Mouse (Mus musculus) stomach, embryonic 15.5 days (tissue): Measurements from ENCODE around the gene Dolpp1. TPM values are rescaled to one million over a fixed set of nuclear protein-coding genes. Genes with fewer than 3 reads are reported as not detected.

ENCODE experiments used
- ATAC-seq: fragments of 200-750 bp; cut with Nextera tagmentation; 2 replicates; pipeline ENCODE4 v1.8.0; 2017; ENCODE audit warnings: low read depth, moderate number of reproducible peaks, moderate TSS enrichment; ENCODE audit not compliant: insufficient read depth, low FRiP score
- H3K27ac ChIP-seq: fragments of 300-500 bp; sonication (generic); 2 replicates; pipeline ENCODE4 v1.5.1; 2015; ENCODE audit warnings: mild to moderate bottlenecking, inconsistent platforms
- H3K27me3 ChIP-seq: fragments of 300-500 bp; sonication (generic); replicated peaks from 2 replicates; pipeline ENCODE4 v1.6.1; 2015; ENCODE audit warnings: inconsistent platforms
- H3K36me3 ChIP-seq: fragments of 300-500 bp; sonication (generic); 2 replicates; pipeline ENCODE4 v1.6.1; 2015; ENCODE audit warnings: inconsistent platforms
- H3K4me1 ChIP-seq: fragments of 300-500 bp; sonication (generic); 2 replicates; pipeline ENCODE4 v1.6.1; 2015; ENCODE audit warnings: inconsistent platforms
- H3K4me2 ChIP-seq: fragments of 300-500 bp; sonication (generic); 2 replicates; pipeline ENCODE4 v1.6.1; 2015; ENCODE audit warnings: mild to moderate bottlenecking, inconsistent platforms
- H3K4me3 ChIP-seq: fragments of 300-500 bp; sonication (generic); replicated peaks from 2 replicates; pipeline ENCODE4 v1.5.1; 2015; ENCODE audit warnings: inconsistent platforms
- H3K9ac ChIP-seq: fragments of 300-500 bp; sonication (generic); 2 replicates; pipeline ENCODE4 v1.6.1; 2015; ENCODE audit warnings: inconsistent platforms
- H3K9me3 ChIP-seq: fragments of 300-500 bp; sonication (generic); 2 replicates; pipeline ENCODE4 v1.6.1; 2016; ENCODE audit warnings: inconsistent platforms
- WGBS: fragments of 180-500 bp; shearing (Covaris S2); methylation state at CpG from one replicate; pipeline ENCODE4 v1.1.7; 2015; 5-methylcytosine and 5-hydroxymethylcytosine counted together
- polyA plus RNA-seq: library from polyadenylated mRNA; unstranded; fragments of >200 nt; fragmentation: Nextera tagmentation; extraction: Ambion mirVana; gene quantifications from 2 replicates; pipeline ENCODE4 v1.2.1, GENCODE M21; 2015

Dolpp1 gene
- polyA plus RNA-seq, 1 experiment from 2014 or later, result 45.5 TPM

DNA sequence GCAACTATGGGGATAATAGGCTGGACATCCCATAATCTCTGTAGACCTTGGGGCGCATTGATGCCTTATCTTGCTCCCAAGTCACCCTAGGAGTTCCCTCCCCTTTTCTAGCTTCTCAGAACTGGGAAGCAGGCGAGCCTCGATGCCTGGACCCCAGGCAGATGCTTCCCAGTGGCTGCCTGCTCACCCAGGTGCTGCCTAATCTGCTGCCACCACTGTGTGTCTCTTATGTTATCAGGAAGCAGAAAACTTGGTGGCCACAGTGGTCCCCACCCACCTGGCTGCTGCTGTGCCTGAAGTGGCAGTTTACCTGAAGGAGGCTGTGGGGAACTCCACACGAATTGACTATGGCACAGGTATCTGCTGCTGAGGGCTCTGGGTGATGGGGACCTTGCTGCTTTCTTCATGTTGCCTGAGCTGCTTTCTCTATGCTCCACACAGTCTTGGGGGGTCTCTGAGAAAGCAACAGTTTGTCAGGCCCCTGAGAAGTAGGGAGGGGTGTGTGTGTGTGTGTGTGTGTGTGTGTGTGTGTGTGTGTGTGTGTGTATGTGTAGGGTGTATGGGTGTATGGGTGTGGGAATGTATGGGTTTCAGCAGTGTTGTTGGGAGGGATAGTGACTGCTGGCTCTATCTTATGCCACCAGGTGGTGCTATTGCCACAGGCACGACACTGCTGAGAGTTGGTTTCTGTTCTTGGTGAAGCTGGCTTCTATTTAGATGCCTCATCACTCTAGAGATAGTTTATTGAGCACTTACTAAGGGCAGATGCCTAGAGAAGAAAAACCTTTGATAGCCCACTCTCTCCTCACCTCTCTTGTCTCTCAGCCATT lies 43.5 kb downstream of the Dolpp1 start:
- Histone ChIP-seq H3K4me3 (no peak overlapping the region), H3K9ac (no peak overlapping the region), H3K9me3 (no peaks in the 10 kb centered on the region), H3K36me3 (peaks cover 45% of the 10 kb centered on the region), H3K4me2 (no peak overlapping the region), H3K4me1 (peaks cover 15% of the 10 kb centered on the region), H3K27ac (no peak overlapping the region), H3K27me3 (no peaks in the 10 kb centered on the region)
- WGBS, result 52% methylated on average over 5 of the region's 5 CpGs
- peak; percentile 48; the same call in 1 of the 2 replicates for ATAC-seq

DNA sequence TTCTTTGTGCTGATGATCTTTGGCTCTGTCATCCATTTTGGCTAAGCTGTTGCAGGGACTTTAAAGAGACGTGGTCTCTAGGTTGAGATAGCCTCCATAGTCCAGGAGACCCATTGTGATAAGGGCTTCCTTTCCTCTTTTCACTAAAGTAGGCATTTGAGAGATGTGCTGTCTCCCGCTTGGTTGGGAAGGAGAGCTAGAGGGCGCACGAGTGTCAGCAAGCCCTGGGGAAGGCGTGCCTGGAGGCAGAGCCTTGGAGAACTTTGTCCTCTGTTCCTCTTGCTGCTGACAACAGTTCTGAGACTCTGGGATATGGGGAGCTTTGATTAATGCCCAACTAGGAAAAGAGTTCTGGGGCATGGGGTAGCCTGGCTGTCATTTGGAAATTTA lies 44.1 kb downstream of the Dolpp1 start:
- 71% methylated on average over 5 of the region's 5 CpGs for WGBS
- ATAC-seq, result no peak
- H3K4me3 ChIP-seq, result no peak overlapping the region
- no peaks in the 10 kb centered on the region for H3K9me3 ChIP-seq
- peaks cover 21% of the 10 kb centered on the region for H3K4me1 ChIP-seq
- H3K27me3 ChIP-seq, result no peaks in the 10 kb centered on the region
- H3K36me3 ChIP-seq, result peaks cover 39% of the 10 kb centered on the region
- H3K9ac ChIP-seq, result no peak overlapping the region
- no peak overlapping the region for H3K4me2 ChIP-seq
- no peak overlapping the region for H3K27ac ChIP-seq

DNA sequence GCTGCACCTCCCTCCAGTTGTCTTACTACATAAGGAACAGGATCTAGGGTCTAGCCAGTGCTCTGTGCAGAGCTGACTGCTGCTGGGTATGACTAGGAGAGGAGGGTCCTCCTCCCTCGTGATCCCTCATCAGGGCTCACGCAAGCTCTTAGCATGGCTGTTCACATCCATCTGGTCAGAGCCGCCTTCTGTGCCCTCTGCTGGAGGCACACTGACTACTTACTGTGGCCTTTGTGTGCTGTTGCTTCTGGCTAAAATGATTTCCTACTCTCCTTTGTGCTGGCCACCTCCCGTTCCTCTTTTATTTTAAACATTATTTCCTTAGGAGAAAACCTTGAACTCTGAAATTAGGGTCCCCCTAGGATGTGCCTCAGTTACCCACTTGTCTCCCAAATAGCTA lies 44.8 kb downstream of the Dolpp1 start:
- Histone ChIP-seq H3K36me3 (peaks cover 33% of the 10 kb centered on the region), H3K4me3 (no peak overlapping the region), H3K9ac (no peak overlapping the region), H3K9me3 (no peaks in the 10 kb centered on the region), H3K27ac (no peak overlapping the region), H3K27me3 (no peaks in the 10 kb centered on the region), H3K4me1 (peaks cover 25% of the 10 kb centered on the region), H3K4me2 (no peak overlapping the region)
- no peak for ATAC-seq
- WGBS, result 83% methylated on average over 4 of the region's 4 CpGs

GRCm38 (mm10) chr2:30437791-30438190 lies 45.7 kb downstream of the Dolpp1 start:
- Histone ChIP-seq H3K4me2 (no peak overlapping the region), H3K27me3 (no peaks in the 10 kb centered on the region), H3K4me3 (no peak overlapping the region), H3K27ac (no peak overlapping the region), H3K36me3 (peaks cover 28% of the 10 kb centered on the region), H3K9me3 (no peaks in the 10 kb centered on the region), H3K9ac (no peak overlapping the region), H3K4me1 (peaks cover 33% of the 10 kb centered on the region)
- ATAC-seq, result no peak
- 87% methylated on average over 4 of the region's 4 CpGs for WGBS

- no peak for ATAC-seq
- peaks cover 26% of the 10 kb centered on the region for H3K36me3 ChIP-seq
- WGBS, result 90% methylated on average over 6 of the region's 6 CpGs
Observed at GRCm38 (mm10) chr2:30439631-30440030, 47.6 kb downstream of the Dolpp1 start.

DNA sequence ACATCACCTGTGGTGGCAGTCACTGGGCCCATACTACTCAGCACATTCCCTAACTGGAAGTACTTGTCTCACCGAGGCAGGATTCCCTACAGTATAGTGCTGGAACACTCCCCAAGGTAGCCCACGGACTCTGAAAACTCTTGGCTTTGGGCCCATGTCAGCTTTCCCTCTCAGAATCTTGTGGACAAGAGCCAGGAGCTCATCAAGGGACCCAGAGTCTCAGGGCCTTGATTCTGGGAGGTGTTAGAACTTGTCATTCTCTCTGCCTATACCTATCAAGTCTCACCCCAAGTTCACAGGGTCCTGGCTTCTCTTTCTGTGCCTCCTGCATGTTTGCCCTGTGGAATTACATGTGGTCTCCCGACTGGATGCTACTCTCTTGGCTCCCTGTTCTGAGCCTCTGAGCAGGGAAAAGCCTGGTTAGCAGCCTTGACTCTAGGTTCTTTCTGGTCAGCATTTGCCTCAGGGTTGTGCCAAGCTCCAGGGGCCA lies 48.2 kb downstream of the Dolpp1 start:
- Histone ChIP-seq H3K4me2 (peak overlapping the region; percentile 62; the same call in 1 of the 2 replicates), H3K27ac (peak overlapping the region; percentile 99), H3K4me1 (peaks cover 58% of the 10 kb centered on the region), H3K36me3 (peaks cover 26% of the 10 kb centered on the region), H3K9me3 (no peaks in the 10 kb centered on the region), H3K27me3 (no peaks in the 10 kb centered on the region), H3K9ac (no peak overlapping the region; the same call in 1 of the 2 replicates), H3K4me3 (no peak overlapping the region)
- no peak; the same call in 1 of the 2 replicates for ATAC-seq
- 28% methylated on average over 3 of the region's 3 CpGs for WGBS

More at GRCm38 (mm10) chr2:30439631-30440030, 47.6 kb downstream of the Dolpp1 start:
- H3K27ac ChIP-seq, result peak overlapping the region; percentile 99
- H3K9me3 ChIP-seq, result no peaks in the 10 kb centered on the region
- H3K9ac ChIP-seq, result no peak overlapping the region
- no peak overlapping the region for H3K4me2 ChIP-seq
- no peaks in the 10 kb centered on the region for H3K27me3 ChIP-seq
- peaks cover 51% of the 10 kb centered on the region for H3K4me1 ChIP-seq
- H3K4me3 ChIP-seq, result no peak overlapping the region

DNA sequence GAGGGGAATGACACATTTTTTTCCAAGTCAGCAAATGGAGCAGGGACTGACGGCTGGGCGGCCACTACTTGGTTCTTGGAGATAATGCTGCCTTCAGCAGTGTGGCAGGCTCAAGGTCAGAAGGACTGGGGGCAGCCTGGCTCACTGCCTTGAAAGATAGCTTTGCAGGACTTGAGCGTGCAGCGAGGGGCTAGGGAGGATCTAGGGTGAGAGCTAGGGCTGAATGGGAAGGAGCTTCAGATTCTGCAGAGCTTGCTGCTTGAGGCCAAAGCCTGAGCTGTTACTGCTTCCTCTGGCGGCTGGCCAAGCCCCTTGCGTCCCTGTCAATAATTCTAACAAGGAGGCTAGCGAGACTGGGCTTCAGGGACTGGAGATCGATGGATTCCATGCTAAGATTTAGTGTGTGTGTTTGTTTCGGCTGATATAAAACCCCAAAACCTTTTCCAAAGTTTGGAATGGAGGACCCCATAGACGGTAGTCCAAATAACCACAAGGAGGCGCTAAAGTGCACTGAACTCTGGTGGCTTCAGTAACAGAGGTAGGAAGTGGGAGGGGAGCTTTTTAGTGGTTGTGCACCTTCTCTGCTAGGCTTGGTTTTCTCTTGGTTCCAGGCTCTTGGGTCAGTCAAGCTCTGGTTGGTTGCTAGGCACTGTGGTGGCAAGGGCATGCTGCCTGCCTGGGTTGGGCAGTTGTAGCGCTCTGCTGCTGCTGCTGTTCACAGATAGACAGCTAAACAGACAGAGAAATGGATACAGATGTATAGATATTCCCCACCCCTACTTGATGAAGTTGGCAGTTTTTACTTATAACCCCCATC lies 48.9 kb downstream of the Dolpp1 start:
- no peaks in the 10 kb centered on the region for H3K9me3 ChIP-seq
- peak; percentile 39 for ATAC-seq
- no peak overlapping the region; the same call in 1 of the 2 replicates for H3K9ac ChIP-seq
- peak overlapping the region; percentile 99 for H3K27ac ChIP-seq
- H3K4me1 ChIP-seq, result peaks cover 64% of the 10 kb centered on the region
- H3K36me3 ChIP-seq, result peaks cover 26% of the 10 kb centered on the region
- H3K4me2 ChIP-seq, result peak overlapping the region; percentile 62
- peak overlapping the region; percentile 18 for H3K4me3 ChIP-seq
- H3K27me3 ChIP-seq, result no peaks in the 10 kb centered on the region
- WGBS, result 7% methylated on average over 12 of the region's 12 CpGs

DNA sequence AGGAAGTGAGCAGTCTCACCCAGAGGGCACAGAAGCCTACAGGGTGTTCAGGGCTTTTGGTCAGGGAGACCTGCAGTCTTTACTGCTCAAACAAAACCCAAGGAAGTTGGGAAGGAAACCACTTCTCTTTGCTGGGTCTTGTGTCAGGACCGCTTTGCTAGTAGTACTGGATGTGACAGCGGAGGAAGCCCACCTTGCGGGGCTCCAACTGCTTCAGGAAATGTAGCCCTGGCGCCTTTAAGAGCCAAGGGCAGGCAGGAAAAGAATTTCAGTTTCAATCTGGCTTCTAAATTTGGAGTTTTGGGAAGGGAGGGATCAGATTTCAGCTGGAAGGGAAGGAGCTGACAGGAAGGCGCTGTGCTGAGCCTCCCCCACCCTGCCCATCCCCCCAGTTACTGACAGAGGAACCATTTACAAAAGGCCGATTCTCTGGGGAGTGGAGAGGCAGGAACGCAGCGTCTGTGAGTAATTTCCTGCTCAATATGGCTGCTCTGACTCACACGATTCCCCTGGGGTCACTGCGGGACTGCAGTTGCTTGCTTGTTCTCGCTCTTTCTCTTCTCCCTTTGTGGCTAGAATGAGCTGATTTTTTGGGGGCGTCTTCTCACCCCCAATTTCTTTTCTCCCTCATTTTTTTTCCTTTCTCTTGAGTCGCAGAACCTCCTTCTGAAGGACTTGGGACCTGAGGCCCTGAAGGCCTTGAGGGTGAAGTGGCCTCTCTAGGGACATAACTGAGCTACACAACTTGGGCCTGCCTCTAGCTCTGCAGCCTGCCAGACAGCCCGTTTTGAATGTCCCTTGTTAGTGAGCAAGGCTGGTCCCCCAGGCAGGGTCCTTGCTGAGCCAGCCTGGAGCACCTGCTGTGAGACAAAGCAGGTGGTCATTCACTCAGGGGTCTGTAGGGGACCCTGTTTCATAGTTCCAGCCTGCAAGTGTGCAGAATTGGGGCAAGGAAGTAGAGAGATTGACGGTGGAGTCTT lies 49.8 kb downstream of the Dolpp1 start:
- Histone ChIP-seq H3K4me1 (peaks cover 67% of the 10 kb centered on the region), H3K27ac (peak overlapping the region; percentile 99), H3K9me3 (no peaks in the 10 kb centered on the region), H3K27me3 (no peaks in the 10 kb centered on the region), H3K4me2 (peak overlapping the region; percentile 62), H3K36me3 (peaks cover 26% of the 10 kb centered on the region), H3K9ac (peak overlapping the region; percentile 32), H3K4me3 (peak overlapping the region; percentile 31)
- WGBS, result 6% methylated on average over 15 of the region's 15 CpGs
- peak; percentile 68 for ATAC-seq

GRCm38 (mm10) chr2:30442498-30442890 lies 50.4 kb downstream of the Dolpp1 start:
- Histone ChIP-seq H3K4me2 (peak overlapping the region; percentile 62), H3K9ac (peak overlapping the region; percentile 32), H3K27me3 (no peaks in the 10 kb centered on the region), H3K27ac (peak overlapping the region; percentile 99), H3K4me3 (peak overlapping the region; percentile 31), H3K36me3 (peaks cover 25% of the 10 kb centered on the region), H3K9me3 (no peaks in the 10 kb centered on the region), H3K4me1 (peaks cover 67% of the 10 kb centered on the region)
- ATAC-seq, result no peak
- 30% methylated on average over 5 of the region's 5 CpGs for WGBS

DNA sequence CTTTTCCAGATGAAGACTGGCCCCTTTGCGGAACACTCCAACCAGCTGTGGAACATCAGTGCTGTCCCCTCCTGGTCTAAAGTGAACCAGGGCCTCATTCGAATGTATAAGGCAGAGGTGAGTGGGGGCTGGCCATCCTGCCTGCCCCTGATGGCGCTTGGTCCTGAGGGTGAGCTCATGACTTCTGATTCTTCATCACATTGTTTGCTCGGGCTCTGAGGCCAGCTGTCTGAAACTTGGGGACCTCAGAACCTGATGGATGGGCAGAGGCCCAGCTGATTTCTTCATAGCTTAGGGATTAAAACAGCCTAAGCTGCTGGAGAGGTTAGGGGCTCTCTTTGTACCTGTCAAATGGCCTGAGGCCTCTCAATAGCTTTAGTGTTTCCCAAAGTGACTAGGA lies 51.2 kb downstream of the Dolpp1 start:
- ATAC-seq, result no peak
- peaks cover 25% of the 10 kb centered on the region for H3K36me3 ChIP-seq
- H3K4me1 ChIP-seq, result peaks cover 67% of the 10 kb centered on the region
- 24% methylated on average over 4 of the region's 4 CpGs for WGBS
- peak overlapping the region; percentile 62; the same call in 1 of the 2 replicates for H3K4me2 ChIP-seq
- no peak overlapping the region; the same call in 1 of the 2 replicates for H3K4me3 ChIP-seq
- H3K9ac ChIP-seq, result no peak overlapping the region
- H3K9me3 ChIP-seq, result no peaks in the 10 kb centered on the region
- H3K27me3 ChIP-seq, result no peaks in the 10 kb centered on the region
- peak overlapping the region; percentile 99 for H3K27ac ChIP-seq

DNA sequence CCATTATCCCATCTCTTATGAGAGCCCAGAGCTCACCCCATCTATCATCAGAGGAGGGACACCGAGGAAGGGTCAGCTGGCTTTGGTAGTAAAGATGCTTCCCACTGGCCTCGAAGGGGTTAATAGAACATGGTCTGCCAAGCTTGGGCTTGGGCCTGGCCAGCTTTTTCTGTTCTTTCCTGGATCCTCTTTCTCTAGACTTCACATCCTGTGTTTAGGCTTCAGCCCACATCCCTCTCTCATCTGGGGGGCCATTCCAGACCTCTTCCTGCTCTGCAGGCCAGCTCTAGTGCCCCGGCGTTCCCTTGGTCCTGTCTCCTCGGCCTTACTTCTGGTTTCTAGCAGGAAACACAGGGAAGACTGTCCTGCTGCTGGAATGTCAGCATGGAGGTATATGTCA lies 52.0 kb downstream of the Dolpp1 start:
- peak overlapping the region; percentile 24; the same call in 1 of the 2 replicates for H3K4me2 ChIP-seq
- no peaks in the 10 kb centered on the region for H3K9me3 ChIP-seq
- no peak overlapping the region for H3K9ac ChIP-seq
- peaks cover 22% of the 10 kb centered on the region for H3K36me3 ChIP-seq
- H3K27me3 ChIP-seq, result no peaks in the 10 kb centered on the region
- no peak overlapping the region for H3K4me3 ChIP-seq
- ATAC-seq, result no peak
- 45% methylated on average over 5 of the region's 5 CpGs for WGBS
- peaks cover 67% of the 10 kb centered on the region for H3K4me1 ChIP-seq
- peak overlapping the region; percentile 99 for H3K27ac ChIP-seq
